Mouse (Mus musculus): ENCODE results near the gene Ppp1r1c.

GRCm38 (mm10) chr2:79765032-79765431 is 57.5 kb downstream of the Ppp1r1c start:
- TF ChIP-seq CTCF (IDR thresholded peaks at IDR 0.05; ENCODE audit: insufficient read depth, low read length) (no peak), POLR2A (IDR thresholded peaks at IDR 0.05; ENCODE audit: borderline replicate concordance, extremely low read depth, low read depth, low read length) (no peak)

All from lung, adult 2 months (tissue).